ENCODE assay signal across 13 mouse cellular contexts in genomic region chr11:76734560-76734959, GRCm38 (mm10). TPM values are rescaled to one million over a fixed set of nuclear protein-coding genes. Genes with fewer than 3 reads are reported as not detected.
A peak's percentile ranks its signal among the peaks of the same experiment; 100 is the strongest.
DNase-seq lines count a peak whose midpoint lies in the region; ATAC-seq and TF ChIP-seq lines count a peak whose summit lies in the region.
"Had no signal": no experiment of that assay in that cellular context is flagged by ENCODE, and none has a peak within 500 bp of the region (broad histone marks: within the 10 kb centered on the region; RNA-seq: fewer than 3 reads in every experiment).

No protein-coding gene starts in this region.

- peak overlapping the region; percentile 40; the same call in 1 of the 2 replicates for H3K27ac ChIP-seq in hindbrain, embryonic 10.5 days
- no peak overlapping the region for H3K27ac ChIP-seq in hindbrain, postnatal 0 days
- H3K27ac ChIP-seq: neural tube, embryonic 13.5 days had no signal

- H3K36me3 ChIP-seq in hindbrain, embryonic 10.5 days = peaks cover 80% of the 10 kb centered on the region
- H3K36me3 ChIP-seq in hindbrain, postnatal 0 days (ENCODE audit: insufficient read depth, low read length) = peaks cover 38% of the 10 kb centered on the region

- H3K9ac ChIP-seq in hindbrain, postnatal 0 days (replicated peaks; ENCODE audit: low read length) = no peak overlapping the region
- H3K9ac ChIP-seq: heart, embryonic 15.5 days; neural tube, embryonic 13.5 days had no signal

- H3K4me1 ChIP-seq in hindbrain, embryonic 10.5 days (replicated peaks) = peaks cover 24% of the 10 kb centered on the region
- H3K4me1 ChIP-seq in hindbrain, postnatal 0 days (ENCODE audit: insufficient read depth, low read length) = no peaks in the 10 kb centered on the region

- H3K4me2 ChIP-seq in hindbrain, postnatal 0 days (ENCODE audit: low read depth, low read length) = no peak overlapping the region
- H3K4me2 ChIP-seq: heart, embryonic 15.5 days; neural tube, embryonic 13.5 days had no signal

- 60% methylated on average over 3 of the region's 3 CpGs for WGBS in hindbrain, embryonic 10.5 days
- 44% methylated on average over 3 of the region's 3 CpGs for WGBS in hindbrain, postnatal 0 days

- H3K27me3 ChIP-seq in hindbrain, embryonic 10.5 days (ENCODE audit: insufficient read depth, poor library complexity, severe bottlenecking) = no peaks in the 10 kb centered on the region
- no peaks in the 10 kb centered on the region for H3K27me3 ChIP-seq in hindbrain, postnatal 0 days (ENCODE audit: insufficient read depth, low read length)
- H3K27me3 ChIP-seq: heart, embryonic 15.5 days; neural tube, embryonic 13.5 days had no signal

- ATAC-seq in hindbrain, postnatal 0 days = no peak

- DNase-seq in hindbrain, embryonic 10.5 days (ENCODE audit: low spot score) = no peak
- no peak for DNase-seq in hindbrain, postnatal 0 days (ENCODE audit: low spot score)
- DNase-seq in thymus, postnatal 25 days = peak; percentile 18
- DNase-seq in thymus, postnatal 36 days = no peak
- DNase-seq in induced T-regulatory cell, adult 2 months (ENCODE audit: low read depth) = peak; percentile 90
- DNase-seq in testis, postnatal 14 days (ENCODE audit: low spot score) = no peak
- no peak for DNase-seq in adrenal gland, adult 18-20 months (ENCODE audit: low spot score in 2 of 2)
- DNase-seq in right cerebral cortex, adult 18-20 months = no peak
- DNase-seq: cerebellum, postnatal 36 days; kidney, adult 8-10 months; layer of hippocampus, postnatal 36 days had no signal

- no peak for TF ChIP-seq CTCF in hindbrain, postnatal 0 days (IDR thresholded peaks at IDR 0.05; ENCODE audit: low read depth)

- H3K9me3 ChIP-seq in hindbrain, embryonic 10.5 days = no peaks in the 10 kb centered on the region
- no peaks in the 10 kb centered on the region for H3K9me3 ChIP-seq in hindbrain, postnatal 0 days (ENCODE audit: low read length)
- H3K9me3 ChIP-seq: heart, embryonic 15.5 days; neural tube, embryonic 13.5 days had no signal

- H3K4me3 ChIP-seq in hindbrain, embryonic 10.5 days = no peak overlapping the region
- H3K4me3 ChIP-seq in hindbrain, postnatal 0 days (ENCODE audit: low read length) = no peak overlapping the region
- H3K4me3 ChIP-seq: heart, embryonic 15.5 days; neural tube, embryonic 13.5 days had no signal

RNA-seq across cellular contexts. Expression of gene Gosr1, which starts 28.8 kb away (rescaled TPM):
- 23.6 and 29.8 TPM in 2 replicates for polyA plus RNA-seq in hindbrain, embryonic 10.5 days (2016; fragmentation: Nextera tagmentation; extraction: Ambion mirVana)
- total RNA-seq in hindbrain, postnatal 0 days (2014; rRNA removed) = 29.8 and 40.0 TPM in 2 replicates
- 25.4 and 25.7 TPM in 2 replicates for polyA plus RNA-seq in hindbrain, postnatal 0 days (2015; fragmentation: Nextera tagmentation; extraction: Ambion mirVana)
- total RNA-seq in adrenal gland, adult 18-20 months (2021) = 10 to 100 TPM; 64.3 to 69.6 TPM

RNA-seq across cellular contexts. Expression of gene Trarg1, which starts 55.0 kb away (rescaled TPM):
- 0.09 and 0.20 TPM in 2 replicates for polyA plus RNA-seq in hindbrain, embryonic 10.5 days (2016; fragmentation: Nextera tagmentation; extraction: Ambion mirVana)
- 0.05 and 0.14 TPM in 2 replicates for total RNA-seq in hindbrain, postnatal 0 days (2014; rRNA removed)
- polyA plus RNA-seq in hindbrain, postnatal 0 days (2015; fragmentation: Nextera tagmentation; extraction: Ambion mirVana) = 0.46 and 0.57 TPM in 2 replicates
- 100 to 1,000 TPM in 1 of 2 experiments, 10 to 100 TPM in 1; 20.9 to 145 TPM for total RNA-seq in adrenal gland, adult 18-20 months (2021)

Comparison
In these comparisons a context has a peak if more than half of its experiments do, and no peak if none do; other contexts are left out.
1. DNase-seq: peak in thymus, postnatal 25 days (single experiment) and induced T-regulatory cell, adult 2 months (single experiment); none in hindbrain, embryonic 10.5 days (single experiment), hindbrain, postnatal 0 days (single experiment), thymus, postnatal 36 days (0 of 2), testis, postnatal 14 days (single experiment), adrenal gland, adult 18-20 months (0 of 2) and right cerebral cortex, adult 18-20 months (single experiment).
2. RNA of gene Trarg1, which starts 55.0 kb away (total RNA-seq): 20.9 to 145 TPM in adrenal gland, adult 18-20 months; 0.05 to 0.14 TPM in hindbrain, postnatal 0 days; every median in the first group is over 10 times any median in the second.